Mouse (Mus musculus) right cerebral cortex, adult 18-20 months (tissue): ENCODE data around the gene Ly6g6c.

Experiments used
- DNase-seq: peaks from one replicate; pipeline ENCODE4 v3.0.0; 2022; ENCODE audit warnings: mixed read lengths

Ly6g6c gene

GRCm38 (mm10) chr17:35064951-35065947, at the start of gene Ly6g6c:
TSS of gene Ly6g6c (plus strand) at chr17:35065388.
- no peak for DNase-seq

GRCm38 (mm10) chr17:35016376-35016775, 48.8 kb upstream of the Ly6g6c start, which contains the start of gene Vwa7:
TSS of gene Vwa7 (plus strand) at chr17:35016579.
- DNase-seq, result no peak

GRCm38 (mm10) chr17:35016791-35017705, 48.1 kb upstream of the Ly6g6c start:
- no peak for DNase-seq

GRCm38 (mm10) chr17:35017706-35018030, 47.5 kb upstream of the Ly6g6c start:
- DNase-seq, result no peak

GRCm38 (mm10) chr17:35018171-35018570, 47.0 kb upstream of the Ly6g6c start:
- no peak for DNase-seq

- no peak for DNase-seq
These were observed 45.3 kb upstream of the Ly6g6c start for GRCm38 (mm10) chr17:35019894-35020293.

- no peak for DNase-seq
These were observed 44.6 kb upstream of the Ly6g6c start for GRCm38 (mm10) chr17:35020551-35020950.

GRCm38 (mm10) chr17:35021163-35021808, 43.9 kb upstream of the Ly6g6c start:
- DNase-seq, result peak; percentile 83

- DNase-seq, result no peak
These were observed 43.2 kb upstream of the Ly6g6c start for GRCm38 (mm10) chr17:35021842-35022477.

GRCm38 (mm10) chr17:35022541-35023060, 42.6 kb upstream of the Ly6g6c start:
- no peak for DNase-seq

- DNase-seq, result no peak
These were observed 42.0 kb upstream of the Ly6g6c start for GRCm38 (mm10) chr17:35023221-35023620.

GRCm38 (mm10) chr17:35023756-35024155, 41.4 kb upstream of the Ly6g6c start:
- DNase-seq, result no peak

- no peak for DNase-seq
These were observed 40.9 kb upstream of the Ly6g6c start for GRCm38 (mm10) chr17:35024261-35024660.

- DNase-seq, result no peak
These were observed 40.3 kb upstream of the Ly6g6c start for GRCm38 (mm10) chr17:35024691-35025488.

GRCm38 (mm10) chr17:35026206-35026605, 39.0 kb upstream of the Ly6g6c start:
- no peak for DNase-seq

- peak; percentile 46 for DNase-seq
These were observed 37.7 kb upstream of the Ly6g6c start, which contains the start of gene Sapcd1 for GRCm38 (mm10) chr17:35027277-35028068. TSS of gene Sapcd1 (minus strand) at chr17:35028016.

GRCm38 (mm10) chr17:35028315-35028714, 36.9 kb upstream of the Ly6g6c start:
- no peak for DNase-seq

- no peak for DNase-seq
These were observed 35.3 kb upstream of the Ly6g6c start for GRCm38 (mm10) chr17:35029691-35030532.

- no peak for DNase-seq
These were observed 33.9 kb upstream of the Ly6g6c start for GRCm38 (mm10) chr17:35031272-35031671.
